Mouse (Mus musculus): Measurements from ENCODE around the gene Fcgr2b.

Fcgr2b gene

GRCm38 (mm10) chr1:170976447-170976846 lies at the start of gene Fcgr2b:
Gene Fcgr2b (minus strand): TSS chr1:170976547.
- Histone ChIP-seq H3K4me1 (replicated peaks; ENCODE audit: low read depth, low read length) (peaks cover 57% of the 10 kb centered on the region), H3K27me3 (ENCODE audit: insufficient read depth, low read length) (no peaks in the 10 kb centered on the region), H3K36me3 (ENCODE audit: insufficient read depth, low read length) (peaks cover 4% of the 10 kb centered on the region), H3K4me3 (replicated peaks; ENCODE audit: low read length) (peak within 1 kb of the TSS; percentile 57), H3K9me3 (ENCODE audit: low read length) (no peaks in the 10 kb centered on the region)
- no peak for TF ChIP-seq NANOG (IDR thresholded peaks at IDR 0.05; ENCODE audit: borderline replicate concordance, low read length)
- no peak for TF ChIP-seq POU5F1 (IDR thresholded peaks at IDR 0.05; ENCODE audit: borderline replicate concordance, low read length)
- no peak for TF ChIP-seq CTCF (conservative IDR thresholded peaks at IDR 0.05; ENCODE audit: low read length)

DNA sequence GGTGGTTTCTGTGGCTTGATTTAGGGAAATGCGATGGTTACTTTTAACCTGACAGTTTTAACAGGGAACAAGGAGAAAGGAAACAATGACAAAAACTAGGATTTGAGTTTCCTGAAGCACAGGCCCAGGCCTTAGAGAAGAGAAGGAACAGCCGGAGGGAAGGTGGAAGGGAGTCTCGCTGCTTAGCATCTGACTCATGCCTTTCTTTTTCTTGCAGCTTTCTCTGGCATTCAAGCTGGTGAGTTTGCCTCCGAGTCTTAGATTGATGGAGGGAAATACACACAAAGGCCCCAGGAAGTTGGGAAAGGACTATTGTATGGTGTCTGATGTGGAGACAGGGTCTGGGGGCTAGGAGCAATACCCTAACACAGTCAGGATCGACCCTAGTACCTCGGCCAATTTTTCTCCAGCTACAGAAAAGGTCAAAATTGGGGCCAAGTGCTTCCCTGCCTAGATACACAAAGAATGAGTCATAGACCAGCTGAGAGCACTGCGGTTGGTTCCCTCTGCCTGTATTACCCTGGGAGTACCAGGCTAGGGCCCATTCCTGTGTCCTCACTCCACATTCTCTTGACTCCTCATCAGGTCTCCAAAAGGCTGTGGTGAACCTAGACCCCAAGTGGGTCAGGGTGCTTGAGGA lies 43.1 kb upstream of the Fcgr2b start:
- Histone ChIP-seq H3K36me3 (ENCODE audit: insufficient read depth, low read length) (no peaks in the 10 kb centered on the region), H3K4me1 (replicated peaks; ENCODE audit: low read depth, low read length) (no peaks in the 10 kb centered on the region), H3K27me3 (ENCODE audit: insufficient read depth, low read length) (peaks cover 3% of the 10 kb centered on the region; the same call in 1 of the 2 replicates), H3K9me3 (ENCODE audit: low read length) (peaks cover 3% of the 10 kb centered on the region; the same call in 1 of the 2 replicates), H3K4me3 (replicated peaks; ENCODE audit: low read length) (no peak overlapping the region)
- TF ChIP-seq CTCF (conservative IDR thresholded peaks at IDR 0.05; ENCODE audit: low read length): no peak
- no peak for TF ChIP-seq NANOG (IDR thresholded peaks at IDR 0.05; ENCODE audit: borderline replicate concordance, low read length)

DNA sequence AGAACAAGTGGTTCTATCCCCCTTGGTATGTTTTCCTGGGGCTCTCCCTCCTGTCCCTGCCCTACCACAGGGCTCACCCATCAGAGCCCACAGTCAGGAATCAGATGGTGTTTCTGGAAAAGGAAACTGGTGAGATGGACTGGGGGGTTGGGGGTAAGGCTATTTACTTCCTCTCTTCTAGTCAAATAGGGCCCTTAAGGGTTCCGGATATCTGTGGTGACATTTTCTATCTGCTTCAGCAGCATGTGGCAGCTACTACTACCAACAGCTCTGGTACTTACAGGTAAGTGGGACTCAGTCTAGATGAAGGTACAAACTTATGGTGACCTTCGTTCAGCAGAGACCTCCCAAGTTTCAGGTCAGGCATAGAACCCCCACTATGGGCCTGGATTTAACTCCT lies 42.4 kb upstream of the Fcgr2b start, which contains the start of gene Fcgr4:
Gene Fcgr4 (plus strand): TSS at position 184 of the 400 bp plus-strand sequence.
- no peak within 1 kb of the TSS for H3K4me3 ChIP-seq (replicated peaks; ENCODE audit: low read length)
- no peaks in the 10 kb centered on the region for H3K36me3 ChIP-seq (ENCODE audit: insufficient read depth, low read length)
- H3K4me1 ChIP-seq (replicated peaks; ENCODE audit: low read depth, low read length): no peaks in the 10 kb centered on the region
- H3K27me3 ChIP-seq (ENCODE audit: insufficient read depth, low read length): peaks cover 3% of the 10 kb centered on the region; the same call in 1 of the 2 replicates
- TF ChIP-seq CTCF (conservative IDR thresholded peaks at IDR 0.05; ENCODE audit: low read length): no peak
- no peak for TF ChIP-seq POU5F1 (IDR thresholded peaks at IDR 0.05; ENCODE audit: borderline replicate concordance, low read length)
- TF ChIP-seq NANOG (IDR thresholded peaks at IDR 0.05; ENCODE audit: borderline replicate concordance, low read length): no peak
- peaks cover 3% of the 10 kb centered on the region; the same call in 1 of the 2 replicates for H3K9me3 ChIP-seq (ENCODE audit: low read length)

GRCm38 (mm10) chr1:171017468-171018158 lies 41.3 kb upstream of the Fcgr2b start:
- Histone ChIP-seq H3K9me3 (ENCODE audit: low read length) (peaks cover 3% of the 10 kb centered on the region; the same call in 1 of the 2 replicates), H3K27me3 (ENCODE audit: insufficient read depth, low read length) (peaks cover 3% of the 10 kb centered on the region; the same call in 1 of the 2 replicates), H3K36me3 (ENCODE audit: insufficient read depth, low read length) (no peaks in the 10 kb centered on the region), H3K4me1 (replicated peaks; ENCODE audit: low read depth, low read length) (no peaks in the 10 kb centered on the region), H3K4me3 (replicated peaks; ENCODE audit: low read length) (no peak overlapping the region)
- TF ChIP-seq POU5F1 (IDR thresholded peaks at IDR 0.05; ENCODE audit: borderline replicate concordance, low read length): no peak
- no peak for TF ChIP-seq NANOG (IDR thresholded peaks at IDR 0.05; ENCODE audit: borderline replicate concordance, low read length)
- no peak for TF ChIP-seq CTCF (conservative IDR thresholded peaks at IDR 0.05; ENCODE audit: low read length)

GRCm38 (mm10) chr1:171016676-171017356 lies 40.5 kb upstream of the Fcgr2b start:
- H3K9me3 ChIP-seq (ENCODE audit: low read length): peaks cover 3% of the 10 kb centered on the region; the same call in 1 of the 2 replicates
- H3K27me3 ChIP-seq (ENCODE audit: insufficient read depth, low read length): peaks cover 3% of the 10 kb centered on the region; the same call in 1 of the 2 replicates
- no peak overlapping the region for H3K4me3 ChIP-seq (replicated peaks; ENCODE audit: low read length)
- TF ChIP-seq POU5F1 (IDR thresholded peaks at IDR 0.05; ENCODE audit: borderline replicate concordance, low read length): no peak
- TF ChIP-seq NANOG (IDR thresholded peaks at IDR 0.05; ENCODE audit: borderline replicate concordance, low read length): no peak
- no peak for TF ChIP-seq CTCF (conservative IDR thresholded peaks at IDR 0.05; ENCODE audit: low read length)
- no peaks in the 10 kb centered on the region for H3K36me3 ChIP-seq (ENCODE audit: insufficient read depth, low read length)
- H3K4me1 ChIP-seq (replicated peaks; ENCODE audit: low read depth, low read length): no peaks in the 10 kb centered on the region

- Histone ChIP-seq H3K27me3 (ENCODE audit: insufficient read depth, low read length) (no peaks in the 10 kb centered on the region), H3K9me3 (ENCODE audit: low read length) (peaks cover 3% of the 10 kb centered on the region; the same call in 1 of the 2 replicates), H3K36me3 (ENCODE audit: insufficient read depth, low read length) (no peaks in the 10 kb centered on the region), H3K4me1 (replicated peaks; ENCODE audit: low read depth, low read length) (no peaks in the 10 kb centered on the region), H3K4me3 (replicated peaks; ENCODE audit: low read length) (no peak overlapping the region)
- no peak for TF ChIP-seq CTCF (conservative IDR thresholded peaks at IDR 0.05; ENCODE audit: low read length)
- no peak for TF ChIP-seq NANOG (IDR thresholded peaks at IDR 0.05; ENCODE audit: borderline replicate concordance, low read length)
- no peak for TF ChIP-seq POU5F1 (IDR thresholded peaks at IDR 0.05; ENCODE audit: borderline replicate concordance, low read length)
These were observed 35.4 kb upstream of the Fcgr2b start for GRCm38 (mm10) chr1:171011733-171012132.

DNA sequence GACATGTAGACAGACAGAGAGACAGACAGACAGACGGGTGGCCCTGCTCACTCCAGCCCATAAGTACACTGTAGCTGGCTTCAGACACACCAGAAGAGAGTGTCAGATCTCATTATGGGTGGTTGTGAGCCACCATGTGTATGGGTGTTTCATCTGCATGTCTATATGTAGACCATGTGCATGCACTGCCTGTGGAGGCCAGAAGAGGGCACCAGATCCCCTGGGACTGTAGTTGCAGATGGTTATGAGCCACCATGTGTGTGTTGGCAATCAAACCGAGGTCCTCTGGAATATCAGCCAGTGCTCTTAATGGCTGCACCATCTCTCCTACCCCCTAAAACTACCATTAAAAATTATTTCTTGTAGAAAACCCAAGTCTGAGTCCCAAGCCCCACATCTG lies 30.6 kb upstream of the Fcgr2b start:
- H3K9me3 ChIP-seq (ENCODE audit: low read length): no peaks in the 10 kb centered on the region
- H3K4me3 ChIP-seq (replicated peaks; ENCODE audit: low read length): no peak overlapping the region
- no peaks in the 10 kb centered on the region for H3K4me1 ChIP-seq (replicated peaks; ENCODE audit: low read depth, low read length)
- no peaks in the 10 kb centered on the region for H3K27me3 ChIP-seq (ENCODE audit: insufficient read depth, low read length)
- peak; percentile 71 for TF ChIP-seq CTCF (conservative IDR thresholded peaks at IDR 0.05; ENCODE audit: low read length)
- TF ChIP-seq POU5F1 (IDR thresholded peaks at IDR 0.05; ENCODE audit: borderline replicate concordance, low read length): no peak
- H3K36me3 ChIP-seq (ENCODE audit: insufficient read depth, low read length): no peaks in the 10 kb centered on the region

GRCm38 (mm10) chr1:171006335-171006734 lies 30.0 kb upstream of the Fcgr2b start:
- H3K4me3 ChIP-seq (replicated peaks; ENCODE audit: low read length): no peak overlapping the region
- H3K36me3 ChIP-seq (ENCODE audit: insufficient read depth, low read length): no peaks in the 10 kb centered on the region
- H3K9me3 ChIP-seq (ENCODE audit: low read length): no peaks in the 10 kb centered on the region
- H3K27me3 ChIP-seq (ENCODE audit: insufficient read depth, low read length): no peaks in the 10 kb centered on the region
- H3K4me1 ChIP-seq (replicated peaks; ENCODE audit: low read depth, low read length): no peaks in the 10 kb centered on the region
- no peak for TF ChIP-seq NANOG (IDR thresholded peaks at IDR 0.05; ENCODE audit: borderline replicate concordance, low read length)
- TF ChIP-seq POU5F1 (IDR thresholded peaks at IDR 0.05; ENCODE audit: borderline replicate concordance, low read length): no peak
- no peak for TF ChIP-seq CTCF (conservative IDR thresholded peaks at IDR 0.05; ENCODE audit: low read length)
